10 mouse cellular contexts compared by ENCODE assay signal in genomic region chr15:101228866-101229590, GRCm38 (mm10). TPM values are rescaled to one million over a fixed set of nuclear protein-coding genes. Genes with fewer than 3 reads are reported as not detected.
DNase-seq lines count a peak whose midpoint lies in the region; ATAC-seq and TF ChIP-seq lines count a peak whose summit lies in the region.
"Had no signal": no experiment of that assay in that cellular context is flagged by ENCODE, and none has a peak within 500 bp of the region (broad histone marks: within the 10 kb centered on the region; RNA-seq: fewer than 3 reads in every experiment).

No protein-coding gene starts in this region.

- no peaks in the 10 kb centered on the region for H3K9me3 ChIP-seq in heart, embryonic 11.5 days (replicated peaks; ENCODE audit: control insufficient read depth, low read length)
- H3K9me3 ChIP-seq in midbrain, embryonic 11.5 days (ENCODE audit: control insufficient read depth, low read length) = no peaks in the 10 kb centered on the region
- peaks cover 6% of the 10 kb centered on the region for H3K9me3 ChIP-seq in midbrain, embryonic 10.5 days (replicated peaks)
- H3K9me3 ChIP-seq in intestine, embryonic 15.5 days = no peaks in the 10 kb centered on the region
- H3K9me3 ChIP-seq in midbrain, postnatal 0 days (ENCODE audit: low read length) = no peaks in the 10 kb centered on the region

- H3K4me2 ChIP-seq in heart, embryonic 11.5 days = no peak overlapping the region
- H3K4me2 ChIP-seq in midbrain, embryonic 11.5 days = no peak overlapping the region
- no peak overlapping the region for H3K4me2 ChIP-seq in intestine, embryonic 15.5 days (replicated peaks)
- no peak overlapping the region for H3K4me2 ChIP-seq in midbrain, postnatal 0 days (ENCODE audit: low read depth, low read length, poor library complexity, severe bottlenecking)

- peaks cover 15% of the 10 kb centered on the region; the same call in 1 of the 2 replicates for H3K27me3 ChIP-seq in heart, embryonic 11.5 days (ENCODE audit: control insufficient read depth, insufficient read depth, low read length)
- H3K27me3 ChIP-seq in midbrain, embryonic 11.5 days (ENCODE audit: control insufficient read depth, insufficient read depth, low read length) = no peaks in the 10 kb centered on the region
- peaks cover 55% of the 10 kb centered on the region for H3K27me3 ChIP-seq in midbrain, embryonic 10.5 days (ENCODE audit: low read depth, poor library complexity, severe bottlenecking)
- H3K27me3 ChIP-seq in intestine, embryonic 15.5 days (replicated peaks) = no peaks in the 10 kb centered on the region
- H3K27me3 ChIP-seq in testis, adult 2 months (ENCODE audit: control insufficient read depth, insufficient read depth, low read length) = no peaks in the 10 kb centered on the region; the same call in 1 of the 2 replicates
- no peaks in the 10 kb centered on the region for H3K27me3 ChIP-seq in midbrain, postnatal 0 days (ENCODE audit: insufficient read depth, low read length)

- WGBS in heart, embryonic 11.5 days (ENCODE audit: insufficient replicate concordance) = 84% methylated on average over 21 of the region's 21 CpGs
- WGBS in midbrain, embryonic 11.5 days = 97% methylated on average over 21 of the region's 21 CpGs
- 93% methylated on average over 21 of the region's 21 CpGs for WGBS in midbrain, embryonic 10.5 days
- WGBS in intestine, embryonic 15.5 days = 68% methylated on average over 21 of the region's 21 CpGs
- WGBS in midbrain, postnatal 0 days = 91% methylated on average over 21 of the region's 21 CpGs

- H3K9ac ChIP-seq in heart, embryonic 11.5 days (ENCODE audit: low read depth, low read length) = no peak overlapping the region
- no peak overlapping the region for H3K9ac ChIP-seq in midbrain, embryonic 11.5 days (ENCODE audit: low read length)
- H3K9ac ChIP-seq in intestine, embryonic 15.5 days = no peak overlapping the region
- no peak overlapping the region for H3K9ac ChIP-seq in midbrain, postnatal 0 days (replicated peaks; ENCODE audit: low read length, poor library complexity, severe bottlenecking)

- TF ChIP-seq CTCF in testis, adult 2 months (IDR thresholded peaks at IDR 0.05; ENCODE audit: control insufficient read depth, insufficient read depth, insufficient replicate concordance, low read depth, low read length) = no peak
- TF ChIP-seq CTCF in midbrain, postnatal 0 days (IDR thresholded peaks at IDR 0.05) = no peak

- no peak for ATAC-seq in heart, embryonic 11.5 days (replicated peaks; ENCODE audit: insufficient number of reproducible peaks, low FRiP score, low TSS enrichment)
- no peak for ATAC-seq in midbrain, embryonic 11.5 days (ENCODE audit: low FRiP score)
- no peak for ATAC-seq in intestine, embryonic 15.5 days
- no peak for ATAC-seq in midbrain, postnatal 0 days (ENCODE audit: low FRiP score)

- DNase-seq in heart, adult 11 months = peak; percentile 97
- DNase-seq in midbrain, embryonic 11.5 days (ENCODE audit: low spot score, missing footprints) = peak; percentile 73
- DNase-seq in midbrain, embryonic 10.5 days (ENCODE audit: low spot score) = no peak
- DNase-seq in midbrain, postnatal 0 days (ENCODE audit: low spot score) = no peak
- DNase-seq in frontal cortex, postnatal 25 days (ENCODE audit: low spot score in 2 of 2) = no peak
- DNase-seq: cerebellum, postnatal 25 days; right cerebral cortex, postnatal 4 days had no signal

- TF ChIP-seq POLR2A in testis, adult 2 months (IDR thresholded peaks at IDR 0.05; ENCODE audit: control insufficient read depth, low read depth, low read length) = no peak

- peaks cover 11% of the 10 kb centered on the region for H3K36me3 ChIP-seq in heart, embryonic 11.5 days (ENCODE audit: control insufficient read depth, insufficient read depth, low read length)
- H3K36me3 ChIP-seq in midbrain, embryonic 11.5 days (ENCODE audit: control insufficient read depth, insufficient read depth, low read length) = peaks cover 7% of the 10 kb centered on the region; the same call in 1 of the 2 replicates
- peaks cover 42% of the 10 kb centered on the region for H3K36me3 ChIP-seq in midbrain, embryonic 10.5 days
- H3K36me3 ChIP-seq in intestine, embryonic 15.5 days = peaks cover 18% of the 10 kb centered on the region
- no peaks in the 10 kb centered on the region for H3K36me3 ChIP-seq in testis, adult 2 months (ENCODE audit: control insufficient read depth, insufficient read depth, low read length)
- H3K36me3 ChIP-seq in midbrain, postnatal 0 days (ENCODE audit: insufficient read depth, low read length) = no peaks in the 10 kb centered on the region

- peaks cover 6% of the 10 kb centered on the region for H3K4me1 ChIP-seq in heart, embryonic 11.5 days (ENCODE audit: control insufficient read depth, insufficient read depth, low read length)
- peaks cover 8% of the 10 kb centered on the region; the same call in 1 of the 2 replicates for H3K4me1 ChIP-seq in midbrain, embryonic 11.5 days (ENCODE audit: control insufficient read depth, insufficient read depth, low read length)
- H3K4me1 ChIP-seq in midbrain, embryonic 10.5 days = peaks cover 58% of the 10 kb centered on the region
- H3K4me1 ChIP-seq in intestine, embryonic 15.5 days (replicated peaks) = peaks cover 43% of the 10 kb centered on the region
- H3K4me1 ChIP-seq in testis, adult 2 months (ENCODE audit: control insufficient read depth, insufficient read depth, low read length) = peaks cover 15% of the 10 kb centered on the region
- H3K4me1 ChIP-seq in midbrain, postnatal 0 days (ENCODE audit: insufficient read depth, low read length) = no peaks in the 10 kb centered on the region

- no peak overlapping the region for H3K27ac ChIP-seq in heart, embryonic 11.5 days (ENCODE audit: low read depth, low read length)
- H3K27ac ChIP-seq in midbrain, embryonic 11.5 days (ENCODE audit: low read depth, low read length) = no peak overlapping the region
- H3K27ac ChIP-seq in midbrain, embryonic 10.5 days (replicated peaks) = no peak overlapping the region
- H3K27ac ChIP-seq in intestine, embryonic 15.5 days = peak overlapping the region; percentile 77; the same call in 1 of the 2 replicates
- H3K27ac ChIP-seq in testis, adult 2 months (ENCODE audit: control insufficient read depth, insufficient read depth, low read depth, low read length) = 0 out of 2 replicates have a peak overlapping the region, but pooled peaks have one; percentile 10
- H3K27ac ChIP-seq in midbrain, postnatal 0 days (ENCODE audit: low read depth, low read length) = no peak overlapping the region

- no peak overlapping the region for H3K4me3 ChIP-seq in heart, embryonic 11.5 days (ENCODE audit: low read depth, low read length)
- H3K4me3 ChIP-seq in midbrain, embryonic 11.5 days (ENCODE audit: low read depth, low read length) = no peak overlapping the region
- H3K4me3 ChIP-seq in midbrain, embryonic 10.5 days = no peak overlapping the region
- no peak overlapping the region for H3K4me3 ChIP-seq in intestine, embryonic 15.5 days (replicated peaks)
- H3K4me3 ChIP-seq in testis, adult 2 months (ENCODE audit: control insufficient read depth, low read depth, low read length) = no peak overlapping the region
- no peak overlapping the region for H3K4me3 ChIP-seq in midbrain, postnatal 0 days (ENCODE audit: low read depth, low read length)

RNA-seq across cellular contexts. Expression of gene Grasp, which starts 5.0 kb away (rescaled TPM):
- 4.1 TPM in 2 replicates for polyA plus RNA-seq in heart, embryonic 11.5 days (2014; fragmentation: Nextera tagmentation; extraction: Ambion mirVana)
- 3.6 and 4.5 TPM in 2 replicates for polyA plus RNA-seq in midbrain, embryonic 11.5 days (2014; fragmentation: Nextera tagmentation; extraction: Ambion mirVana)
- 3.2 and 4.2 TPM in 2 replicates for polyA plus RNA-seq in midbrain, embryonic 10.5 days (2016; fragmentation: Nextera tagmentation; extraction: Ambion mirVana)
- 3.9 and 4.8 TPM in 2 replicates for polyA plus RNA-seq in intestine, embryonic 15.5 days (2015; fragmentation: Nextera tagmentation; extraction: Ambion mirVana)
- 1.8 and 1.9 TPM in 2 replicates for polyA plus RNA-seq in testis, adult 2 months (2012; rRNA removed)
- total RNA-seq in midbrain, postnatal 0 days (2014; rRNA removed) = 6.3 and 7.7 TPM in 2 replicates
- 1.8 and 1.9 TPM in 2 replicates for polyA plus RNA-seq in midbrain, postnatal 0 days (2015; fragmentation: Nextera tagmentation; extraction: Ambion mirVana)

RNA-seq across cellular contexts. Expression of gene Nr4a1, which starts 25.0 kb away (rescaled TPM):
- polyA plus RNA-seq in heart, embryonic 11.5 days (2014; fragmentation: Nextera tagmentation; extraction: Ambion mirVana) = 7.5 and 8.1 TPM in 2 replicates
- 1.3 TPM in 2 replicates for polyA plus RNA-seq in midbrain, embryonic 11.5 days (2014; fragmentation: Nextera tagmentation; extraction: Ambion mirVana)
- 2.8 and 2.9 TPM in 2 replicates for polyA plus RNA-seq in midbrain, embryonic 10.5 days (2016; fragmentation: Nextera tagmentation; extraction: Ambion mirVana)
- polyA plus RNA-seq in intestine, embryonic 15.5 days (2015; fragmentation: Nextera tagmentation; extraction: Ambion mirVana) = 7.9 and 8.9 TPM in 2 replicates
- polyA plus RNA-seq in testis, adult 2 months (2012; rRNA removed) = 51.4 TPM in 2 replicates
- total RNA-seq in midbrain, postnatal 0 days (2014; rRNA removed) = 6.9 and 7.7 TPM in 2 replicates
- polyA plus RNA-seq in midbrain, postnatal 0 days (2015; fragmentation: Nextera tagmentation; extraction: Ambion mirVana) = 6.9 and 7.0 TPM in 2 replicates

RNA-seq across cellular contexts. Expression of gene Atg101, which starts 55.0 kb away (rescaled TPM):
- polyA plus RNA-seq in heart, embryonic 11.5 days (2014; fragmentation: Nextera tagmentation; extraction: Ambion mirVana) = 49.4 and 50.1 TPM in 2 replicates
- 57.9 and 67.4 TPM in 2 replicates for polyA plus RNA-seq in midbrain, embryonic 11.5 days (2014; fragmentation: Nextera tagmentation; extraction: Ambion mirVana)
- polyA plus RNA-seq in midbrain, embryonic 10.5 days (2016; fragmentation: Nextera tagmentation; extraction: Ambion mirVana) = 80.8 TPM in 2 replicates
- polyA plus RNA-seq in intestine, embryonic 15.5 days (2015; fragmentation: Nextera tagmentation; extraction: Ambion mirVana) = 61.1 and 62.0 TPM in 2 replicates
- polyA plus RNA-seq in testis, adult 2 months (2012; rRNA removed) = 16.4 and 17.5 TPM in 2 replicates
- 33.5 and 61.1 TPM in 2 replicates for total RNA-seq in midbrain, postnatal 0 days (2014; rRNA removed)
- polyA plus RNA-seq in midbrain, postnatal 0 days (2015; fragmentation: Nextera tagmentation; extraction: Ambion mirVana) = 74.2 and 75.6 TPM in 2 replicates

RNA-seq across cellular contexts. Expression of gene Acvr1b, which starts 55.2 kb away (rescaled TPM):
- 8.0 and 8.9 TPM in 2 replicates for polyA plus RNA-seq in heart, embryonic 11.5 days (2014; fragmentation: Nextera tagmentation; extraction: Ambion mirVana)
- 14.7 and 15.2 TPM in 2 replicates for polyA plus RNA-seq in midbrain, embryonic 11.5 days (2014; fragmentation: Nextera tagmentation; extraction: Ambion mirVana)
- 5.4 and 7.0 TPM in 2 replicates for polyA plus RNA-seq in midbrain, embryonic 10.5 days (2016; fragmentation: Nextera tagmentation; extraction: Ambion mirVana)
- polyA plus RNA-seq in intestine, embryonic 15.5 days (2015; fragmentation: Nextera tagmentation; extraction: Ambion mirVana) = 9.1 and 9.3 TPM in 2 replicates
- polyA plus RNA-seq in testis, adult 2 months (2012; rRNA removed) = 15.2 and 16.7 TPM in 2 replicates
- 77.8 and 86.8 TPM in 2 replicates for total RNA-seq in midbrain, postnatal 0 days (2014; rRNA removed)
- 15.2 and 15.8 TPM in 2 replicates for polyA plus RNA-seq in midbrain, postnatal 0 days (2015; fragmentation: Nextera tagmentation; extraction: Ambion mirVana)

Comparison
In these comparisons a context has a peak if more than half of its experiments do, and no peak if none do; other contexts are left out.
1. DNase-seq: peak in heart, adult 11 months (single experiment) and midbrain, embryonic 11.5 days (single experiment); none in midbrain, embryonic 10.5 days (single experiment), midbrain, postnatal 0 days (single experiment) and frontal cortex, postnatal 25 days (0 of 2).
2. H3K27ac ChIP-seq: peak in intestine, embryonic 15.5 days (single experiment) and testis, adult 2 months (single experiment); none in heart, embryonic 11.5 days (single experiment), midbrain, embryonic 11.5 days (single experiment), midbrain, embryonic 10.5 days (single experiment) and midbrain, postnatal 0 days (single experiment).